Mouse (Mus musculus) gastrocnemius, adult 2 months (tissue): ENCODE measurements around the gene Zfp72. TPM values are rescaled to one million over a fixed set of nuclear protein-coding genes. Genes with fewer than 3 reads are reported as not detected.
A peak's percentile ranks its signal among the peaks of the same experiment; 100 is the strongest.

ENCODE experiments used
- DNase-seq: peaks from one replicate; pipeline ENCODE4 v3.0.0; 2022
- H3K27ac ChIP-seq: fragments of 200-600 bp; 2 replicates; pipeline ENCODE4 v1.8.1; 2022; ENCODE audit warnings: mild to moderate bottlenecking
- H3K4me3 ChIP-seq: fragments of 200-600 bp; 2 replicates; pipeline ENCODE4 v1.8.1; 2022; ENCODE audit warnings: mild to moderate bottlenecking, moderate library complexity
- CTCF ChIP-seq: fragments of 200-600 bp; IDR thresholded peaks from 2 replicates; pipeline ENCODE4 v1.8.1; 2022; ENCODE audit warnings: antibody characterized with exemption, mild to moderate bottlenecking, moderate library complexity
- intact Hi-C: fragments of 180-260 bp; cut with DNase I; formaldehyde crosslinking; loops from one replicate; pipeline ENCODE4 v1.15.1; 2025
- long read RNA-seq, 2 experiments: library from polyadenylated mRNA; stranded (forward); transcript quantifications; one replicate each; pipeline ENCODE4 v2.0.0; 2021
- total RNA-seq, 2 experiments: library from RNA; stranded (reverse); gene quantifications; 2 replicates each; pipeline ENCODE4 v1.2.3; 2021

Gene Zfp72
- total RNA-seq, result 1 to 10 TPM; 2.6 to 3.7 TPM
- long read RNA-seq, experiment 1, result 0 reads
- long read RNA-seq, experiment 2, result 0 reads

DNA sequence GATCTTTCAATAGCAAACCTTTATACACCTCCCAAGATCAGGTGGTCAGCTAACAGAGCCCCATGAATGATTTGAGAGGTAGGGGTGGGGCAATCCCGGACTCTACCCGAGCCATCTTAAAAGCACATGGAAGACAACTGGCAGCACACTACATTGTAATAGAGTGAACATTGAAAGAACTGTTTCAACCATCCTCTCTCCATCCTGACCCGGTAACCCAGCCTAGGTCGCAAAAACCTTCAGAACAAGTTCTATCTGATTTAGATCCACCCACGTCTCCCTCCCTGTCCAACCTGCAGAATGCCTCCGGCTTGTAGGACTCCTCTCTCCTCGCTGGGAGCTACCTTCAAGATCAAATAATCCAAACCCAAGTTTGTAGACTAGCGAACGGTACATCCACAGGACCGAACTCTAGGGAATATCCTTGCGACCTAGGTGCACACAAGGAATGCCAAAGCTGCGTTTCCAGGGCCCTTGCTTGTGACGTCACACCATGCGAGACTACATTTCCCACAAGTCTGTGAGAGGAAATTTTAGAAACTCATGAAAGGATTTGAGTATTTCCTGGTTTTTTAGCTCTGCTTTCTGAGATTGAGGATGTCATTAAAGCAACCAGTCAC, at the start of gene Zfp72:
Gene Zfp72, minus strand, starts transcription at position 466 of the 620 bp plus-strand sequence.
- Histone ChIP-seq H3K27ac (peak within 1 kb of the TSS; percentile 80), H3K4me3 (peak within 1 kb of the TSS; percentile 72)
- no peak for TF ChIP-seq CTCF
- peak; percentile 75 for DNase-seq
- intact Hi-C loops, result loop anchor here (10.0 kb wide), 1 partner anchor 786 kb away; the partner anchor contains the start of gene Clptm1l

DNA sequence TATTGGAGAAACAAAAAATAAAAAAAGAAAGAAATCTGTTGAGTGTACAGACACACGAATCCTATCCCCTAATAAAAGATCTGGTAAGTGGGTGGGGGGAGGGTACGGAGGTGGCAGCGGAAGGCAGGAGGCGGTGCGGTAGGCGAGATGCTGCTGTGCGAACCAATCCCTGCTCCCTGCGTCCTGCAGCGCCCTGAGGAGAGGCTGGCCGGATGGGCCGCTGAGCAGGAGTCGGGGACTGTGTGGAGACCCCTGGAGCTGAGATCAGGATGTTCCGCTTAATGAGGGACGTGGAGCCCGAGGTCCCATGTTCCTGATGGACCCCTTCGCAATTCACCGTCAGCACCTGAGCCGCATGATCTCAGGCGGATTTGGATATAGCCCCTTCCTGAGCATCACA, 49.3 kb upstream of the Zfp72 start:
- H3K27ac ChIP-seq, result no peak overlapping the region
- no peak for TF ChIP-seq CTCF
- H3K4me3 ChIP-seq, result no peak overlapping the region
- no peak for DNase-seq
- intact Hi-C loops, result no loop called here

DNA sequence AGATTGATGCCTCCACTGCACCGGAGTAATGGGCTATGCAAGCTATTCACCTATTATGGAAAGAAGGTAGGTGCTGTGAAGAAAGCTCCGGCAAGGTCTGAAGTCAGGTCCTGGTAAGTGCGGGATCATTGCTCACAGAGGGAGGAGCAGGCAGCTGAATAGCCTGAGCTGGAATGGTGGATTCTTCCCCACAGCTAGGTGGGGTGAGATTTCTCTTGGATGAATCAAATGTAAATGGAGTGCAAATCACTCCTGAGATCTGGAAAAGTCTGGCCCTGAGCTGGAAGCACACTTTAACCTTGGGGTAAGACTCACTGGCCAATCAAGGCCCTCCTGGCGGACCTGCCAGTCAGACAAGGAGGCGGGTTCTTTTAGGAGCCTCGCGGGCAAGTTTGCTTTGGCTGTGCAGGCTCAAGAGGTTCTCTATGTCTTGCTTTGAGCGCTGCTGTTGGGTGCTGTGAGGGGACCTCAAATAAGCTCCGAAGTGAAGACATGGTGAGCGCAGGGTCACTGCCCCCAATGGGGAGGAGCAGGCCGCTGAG, 8.7 kb upstream of the Zfp72 start, which contains the start of gene Ftl1-ps1:
Gene Ftl1-ps1, plus strand, starts transcription at position 397 of the 542 bp plus-strand sequence.
- no peak within 1 kb of the TSS for H3K27ac ChIP-seq
- no peak within 1 kb of the TSS for H3K4me3 ChIP-seq
- intact Hi-C loops, result loop anchor here (10.0 kb wide), 1 partner anchor 795 kb away; the partner anchor contains the start of gene Clptm1l
- no peak for DNase-seq
- TF ChIP-seq CTCF, result no peak

DNA sequence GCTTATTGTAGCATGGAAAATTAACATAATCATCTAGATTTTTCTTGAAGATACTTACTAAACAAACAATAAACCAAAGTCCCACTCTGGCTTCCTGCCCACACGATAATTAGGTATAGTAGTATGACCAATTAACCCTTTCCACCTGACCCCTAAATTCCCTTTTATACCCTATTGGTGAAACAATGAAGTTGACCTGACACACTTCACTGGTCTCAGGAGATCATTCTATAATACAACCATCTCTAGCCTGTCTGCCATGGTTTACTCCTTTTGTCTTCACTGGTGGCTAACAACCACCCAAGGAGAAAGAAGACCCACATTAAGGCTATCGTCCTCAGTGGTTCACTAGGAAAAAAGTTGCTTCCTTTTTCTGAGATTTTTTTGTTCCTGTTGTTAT, 520 bp upstream of the Zfp72 start:
- H3K4me3 ChIP-seq, result peak overlapping the region; percentile 72
- peak overlapping the region; percentile 80; the same call in 1 of the 2 replicates for H3K27ac ChIP-seq
- intact Hi-C loops, result loop anchor here (10.0 kb wide), 1 partner anchor 786 kb away; the partner anchor contains the start of gene Clptm1l
- TF ChIP-seq CTCF, result no peak
- DNase-seq, result no peak

DNA sequence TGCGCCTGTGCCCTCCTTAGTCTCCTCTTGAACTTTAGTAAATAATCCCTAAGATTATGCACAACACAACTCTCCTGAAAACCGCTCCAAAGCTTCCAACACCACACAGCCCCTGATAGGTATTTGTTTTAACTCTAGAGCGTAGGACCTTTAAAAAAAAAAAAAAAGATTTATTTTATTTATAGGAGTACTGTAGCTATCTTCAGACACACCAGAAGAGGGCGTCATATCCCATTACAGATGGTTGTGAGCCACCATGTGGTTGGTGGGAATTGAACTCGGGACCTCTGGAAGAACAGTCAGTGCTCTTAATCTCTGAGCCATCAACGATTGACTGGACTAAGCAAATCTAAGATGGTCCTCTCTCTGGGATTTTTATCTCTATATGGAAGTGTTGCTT, 906 bp downstream of the Zfp72 start:
- peak overlapping the region; percentile 72 for H3K4me3 ChIP-seq
- intact Hi-C loops, result loop anchor here (10.0 kb wide), 1 partner anchor 785 kb away; the partner anchor contains the start of gene Clptm1l

DNA sequence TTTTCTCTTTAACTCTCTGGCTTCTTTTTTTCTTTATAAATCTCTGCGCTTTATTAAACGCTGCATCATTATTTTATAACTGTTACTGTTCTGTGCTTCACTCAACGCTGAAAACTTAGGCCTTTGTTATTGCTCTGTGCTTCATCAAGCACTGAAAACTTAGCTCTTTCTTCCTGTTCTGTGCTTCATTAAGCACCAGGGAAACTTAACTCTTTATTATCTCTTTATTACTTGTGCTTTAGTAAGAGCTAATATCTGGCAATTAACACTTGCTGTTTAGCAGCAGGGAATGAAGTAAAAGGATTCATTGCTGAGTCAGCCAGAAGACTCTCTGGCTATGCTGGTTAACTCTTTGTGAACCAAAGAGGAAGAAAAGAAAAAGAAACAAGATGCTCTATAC, 8.3 kb downstream of the Zfp72 start:
- no peak for TF ChIP-seq CTCF
- intact Hi-C loops, result no loop called here
- no peak for DNase-seq
- Histone ChIP-seq H3K27ac (no peak overlapping the region), H3K4me3 (no peak overlapping the region)

More for the DNA sequence above, 906 bp downstream of the Zfp72 start:
- DNase-seq, result no peak
- TF ChIP-seq CTCF, result peak; percentile 13; the same call in 1 of the 2 replicates
- no peak overlapping the region for H3K27ac ChIP-seq

DNA sequence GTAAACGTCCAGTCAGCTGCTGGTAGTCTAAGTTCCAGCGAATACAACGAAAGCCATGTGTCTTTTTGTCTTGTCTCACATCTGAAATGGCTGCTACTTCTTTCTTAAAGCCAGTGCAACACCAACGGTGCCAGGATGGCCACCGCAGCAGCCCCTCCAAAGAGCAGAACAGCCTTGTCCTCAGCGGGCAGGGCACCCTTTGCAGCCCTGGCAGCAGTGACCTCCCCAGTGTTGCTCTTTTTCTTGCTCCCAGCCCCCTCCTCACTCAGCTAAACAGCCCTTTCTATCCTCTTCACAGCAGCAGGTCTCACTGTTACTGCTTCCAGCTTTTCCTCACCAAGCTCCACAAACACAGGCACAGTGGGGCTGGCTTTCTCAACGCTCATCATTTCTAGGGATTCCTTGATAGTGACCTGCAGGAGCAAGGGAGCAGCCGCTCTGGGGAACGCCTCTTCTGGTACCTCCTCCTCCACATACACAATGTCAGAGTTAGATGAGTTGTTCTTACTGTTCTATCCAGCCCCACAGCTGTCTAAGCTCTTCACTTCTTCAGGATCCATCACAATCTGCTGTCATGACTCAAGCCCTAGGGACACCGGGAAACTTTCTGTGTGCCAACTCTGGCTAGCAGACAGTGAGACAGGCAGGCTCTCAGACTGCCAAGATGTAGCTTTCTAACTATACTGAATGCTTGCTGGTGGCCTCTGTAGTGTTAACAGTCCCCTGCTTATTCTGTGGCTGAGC, 8.9 kb downstream of the Zfp72 start:
- TF ChIP-seq CTCF, result no peak
- intact Hi-C loops, result no loop called here
- no peak overlapping the region for H3K27ac ChIP-seq
- no peak overlapping the region for H3K4me3 ChIP-seq
- DNase-seq, result no peak

DNA sequence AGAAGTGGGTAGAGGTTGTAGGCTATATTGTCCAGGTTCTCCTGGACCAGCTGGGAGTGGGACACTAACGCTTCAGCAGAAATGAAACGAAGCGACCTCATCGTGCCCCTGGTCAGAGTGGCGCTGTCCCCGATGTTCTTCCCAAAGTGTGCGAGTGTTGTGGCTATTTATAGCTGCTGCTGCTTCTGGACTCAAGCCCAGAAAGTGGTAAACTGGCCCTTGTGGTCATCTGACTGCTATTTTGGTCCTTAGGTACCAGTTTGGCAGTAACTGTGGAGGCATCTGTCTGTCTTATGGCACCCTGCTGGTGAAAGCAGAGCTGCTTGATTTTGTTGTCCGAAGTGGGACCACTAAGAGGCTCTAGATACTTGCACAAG, 26.8 kb downstream of the Zfp72 start, which contains the start of gene Lrrc14b:
Gene Lrrc14b, minus strand, starts transcription at position 147 of the 377 bp plus-strand sequence.
- peak within 1 kb of the TSS; percentile 83 for H3K4me3 ChIP-seq
- intact Hi-C loops, result no loop called here
- peak; percentile 87 for DNase-seq
- H3K27ac ChIP-seq, result peak within 1 kb of the TSS; percentile 94
- peak; percentile 39 for TF ChIP-seq CTCF

DNA sequence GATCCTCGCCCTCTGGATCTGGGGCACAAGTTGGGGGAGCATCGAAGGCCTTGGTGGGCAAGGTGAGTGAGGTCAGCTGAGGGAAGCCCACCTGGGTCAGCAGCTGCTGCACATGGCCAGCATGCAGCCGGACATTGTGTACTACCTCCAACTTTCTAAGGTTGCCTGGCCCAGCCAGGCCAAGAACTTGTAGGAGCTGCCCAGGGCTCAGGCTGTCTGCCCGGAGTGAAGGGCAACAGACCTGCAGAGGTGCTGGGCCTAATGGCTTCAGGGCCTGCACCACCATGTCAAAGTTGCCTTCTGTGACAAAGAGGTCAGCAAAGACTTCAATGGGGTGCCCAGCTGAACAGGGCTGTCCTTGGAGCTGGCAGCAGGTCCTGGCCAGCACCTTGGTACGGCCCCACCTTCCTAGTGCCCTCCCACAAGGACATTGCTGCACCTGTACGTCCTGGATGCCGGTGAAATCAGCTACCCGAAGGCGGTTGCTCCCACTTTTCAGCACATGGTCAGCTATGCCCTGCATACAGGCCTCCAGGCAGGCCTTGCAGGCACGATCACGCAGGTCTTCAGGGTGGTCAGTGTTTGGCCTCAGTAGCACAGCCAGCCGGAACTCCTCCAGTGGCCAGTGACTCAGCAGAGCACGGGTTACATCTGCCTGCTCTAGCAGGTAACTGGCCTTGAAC, 27.3 kb downstream of the Zfp72 start:
- Histone ChIP-seq H3K4me3 (peak overlapping the region; percentile 83), H3K27ac (peak overlapping the region; percentile 94)
- DNase-seq, result peak; percentile 68
- intact Hi-C loops, result no loop called here
- no peak for TF ChIP-seq CTCF

DNA sequence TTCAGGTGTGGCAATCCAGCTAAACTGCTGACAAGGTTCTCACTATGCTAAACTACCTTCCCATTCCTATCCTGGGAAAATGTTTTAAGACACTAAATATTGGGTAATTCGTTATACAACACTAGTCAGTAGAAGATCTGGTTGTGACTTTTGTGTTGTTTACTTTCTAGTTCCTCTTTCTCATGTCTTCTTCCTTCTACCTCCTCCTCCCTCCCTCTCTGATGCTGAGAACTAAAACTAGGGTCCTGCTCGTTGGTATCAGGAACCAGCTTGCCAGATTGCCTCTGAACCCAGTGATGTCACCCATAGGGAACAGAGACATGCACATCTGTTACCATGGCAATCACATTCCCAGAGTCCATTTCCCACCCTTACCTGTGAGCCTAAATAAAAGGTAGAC, 28.4 kb downstream of the Zfp72 start:
- Histone ChIP-seq H3K27ac (peak overlapping the region; percentile 94), H3K4me3 (peak overlapping the region; percentile 83)
- no peak for TF ChIP-seq CTCF
- DNase-seq, result no peak
- intact Hi-C loops, result no loop called here

DNA sequence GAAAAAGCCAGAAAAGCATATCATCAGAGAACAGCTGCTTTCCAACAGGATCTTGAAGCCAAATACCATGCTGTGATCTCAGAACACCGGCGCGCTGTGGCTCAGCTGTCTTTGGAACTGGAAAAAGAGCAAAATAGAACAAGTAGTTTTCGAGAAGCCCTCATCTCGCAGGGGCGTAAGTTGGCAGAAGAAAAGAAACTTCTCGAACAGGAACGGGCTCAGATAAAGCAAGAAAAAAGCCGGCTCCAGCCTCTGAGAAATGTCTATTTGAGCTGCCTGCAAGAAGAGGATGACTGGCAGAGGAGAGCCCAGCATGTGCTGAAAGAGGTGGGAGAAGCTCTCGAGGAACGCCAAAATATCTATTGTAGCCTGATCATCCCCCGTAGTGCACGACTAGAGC, 34.1 kb downstream of the Zfp72 start:
- TF ChIP-seq CTCF, result no peak
- DNase-seq, result no peak
- H3K27ac ChIP-seq, result no peak overlapping the region
- no peak overlapping the region for H3K4me3 ChIP-seq
- intact Hi-C loops, result no loop called here

DNA sequence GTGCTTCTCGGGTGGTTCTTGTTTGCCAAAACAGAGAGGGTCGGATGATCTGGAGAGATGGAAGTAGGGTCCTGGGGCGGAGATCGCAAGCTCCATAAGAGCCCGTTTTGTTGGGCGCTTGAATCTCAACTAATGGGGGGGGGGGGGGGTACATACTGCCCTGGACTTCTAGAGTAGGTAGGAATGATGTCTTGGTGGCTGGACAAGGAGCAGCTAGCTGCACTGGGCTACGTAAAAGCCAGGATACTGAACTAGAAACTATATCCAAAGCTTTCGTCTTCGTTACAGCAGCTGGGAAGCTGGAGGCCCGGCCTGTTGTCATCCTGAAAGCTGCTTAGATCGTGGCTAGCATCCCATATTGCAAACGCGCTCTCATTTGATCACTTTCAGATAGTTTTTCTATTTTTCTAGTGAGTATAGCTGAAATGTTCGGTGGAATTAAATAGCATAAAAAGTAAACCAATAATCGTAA, 40.2 kb downstream of the Zfp72 start:
- Histone ChIP-seq H3K27ac (peak overlapping the region; percentile 100), H3K4me3 (peak overlapping the region; percentile 72)
- TF ChIP-seq CTCF, result no peak
- intact Hi-C loops, result loop anchor here (5.0 kb wide), 1 partner anchor 33 kb away; the partner anchor contains the start of gene Pdcd6
- DNase-seq, result no peak
